Mouse (Mus musculus) cerebellum, adult 8-10 months (tissue): ENCODE measurements at regions not wholly inside any gene's neighbourhood (a gene's known extent, or its start where the extent isn't known, plus 50 kb on each side); places are given as distances from the start of the nearest gene placed in this dataset.
A peak's percentile ranks its signal among the peaks of the same experiment; 100 is the strongest.

Experiments used
- DNase-seq: peaks from one replicate; pipeline ENCODE4 v3.0.0; 2022

DNA sequence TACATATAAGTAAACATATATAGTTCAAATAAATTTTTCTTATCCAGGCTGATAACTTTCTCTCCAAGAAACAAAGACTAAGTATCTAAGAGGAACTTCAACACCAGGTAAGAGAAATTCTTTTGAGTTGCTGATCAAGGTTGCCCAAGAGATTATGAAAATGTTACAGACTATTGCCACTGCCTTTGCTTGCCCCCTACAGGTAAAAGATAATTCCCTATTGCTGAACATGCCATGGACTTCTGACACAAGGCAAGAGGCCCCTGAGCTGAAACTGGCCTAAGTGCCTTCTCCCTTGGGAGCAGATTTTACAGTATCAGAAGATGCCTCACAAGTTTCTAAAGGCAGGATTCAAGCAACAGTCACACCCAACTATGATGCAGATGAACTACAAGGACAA, 2914.2 kb upstream of the Gm6569 start:
- DNase-seq = no peak

DNA sequence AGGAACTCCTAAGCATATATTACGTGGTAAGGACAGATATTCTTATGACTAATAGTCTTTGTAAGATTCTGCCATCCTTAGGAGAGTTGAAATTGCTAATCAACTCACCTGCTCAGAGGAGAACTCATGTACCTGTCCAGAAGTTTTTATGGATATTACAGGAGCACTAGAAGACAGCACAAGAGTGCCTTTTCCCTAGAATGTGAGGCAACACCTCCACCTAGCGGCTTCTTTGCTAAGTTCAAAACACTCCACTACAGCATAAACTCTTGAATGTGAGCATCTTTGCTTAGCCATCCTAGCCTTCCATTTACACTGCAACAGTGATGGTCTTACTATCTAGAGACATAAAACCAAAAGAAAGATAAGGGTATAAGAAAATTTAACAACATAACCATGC, 2913.5 kb upstream of the Gm6569 start:
- DNase-seq = peak; percentile 11
